Mouse (Mus musculus): ENCODE results near the gene Siah3. TPM values are rescaled to one million over a fixed set of nuclear protein-coding genes. Genes with fewer than 3 reads are reported as not detected.

Siah3 gene
- polyA plus RNA-seq, 1 experiment = not detected

DNA sequence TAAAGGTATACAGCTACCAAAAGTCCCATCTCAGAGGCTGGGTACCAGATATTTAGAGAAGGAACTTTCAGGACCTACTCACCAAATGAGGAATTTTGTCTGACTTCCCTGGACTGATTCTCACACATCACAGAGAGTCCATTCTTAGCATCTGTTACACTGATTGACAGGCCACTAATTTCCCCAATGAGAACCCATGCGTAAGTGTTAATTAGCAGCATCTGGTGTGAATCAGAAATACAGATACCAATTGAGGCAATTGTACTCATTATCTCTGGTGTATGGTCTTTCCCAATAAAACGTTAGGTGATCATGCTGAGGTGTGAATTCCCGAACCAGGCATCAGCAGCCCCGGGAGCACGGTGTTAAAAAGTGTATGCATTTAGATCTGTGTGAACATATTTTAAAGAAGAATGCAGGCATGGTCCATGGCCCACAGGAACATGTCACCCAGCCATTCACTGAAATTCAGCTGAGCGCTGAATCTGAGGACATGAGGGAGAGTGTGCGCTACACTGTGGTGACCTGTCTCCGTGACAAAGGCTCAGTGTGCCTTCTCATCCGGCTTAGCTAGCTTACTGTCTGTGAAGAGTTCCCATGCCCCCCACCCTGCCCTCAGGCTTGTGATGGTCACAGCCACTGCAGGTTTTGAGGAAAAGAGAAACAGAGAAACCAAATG, 61.3 kb downstream of the Siah3 start:
- H3K4me3 ChIP-seq (replicated peaks; ENCODE audit: control insufficient read depth, low read depth, low read length) = no peak overlapping the region
- TF ChIP-seq CTCF (IDR thresholded peaks at IDR 0.05; ENCODE audit: control insufficient read depth, insufficient read depth, low read length) (no peak), POLR2A (IDR thresholded peaks at IDR 0.05; ENCODE audit: borderline replicate concordance, control insufficient read depth, low read depth, low read length) (no peak)
- WGBS = 87% methylated on average over 9 of the region's 9 CpGs
- no peak overlapping the region for H3K27ac ChIP-seq (ENCODE audit: control insufficient read depth, insufficient read depth, low read depth, low read length, poor library complexity)
- H3K4me1 ChIP-seq (ENCODE audit: control insufficient read depth, insufficient read depth, low read length) = peaks cover 8% of the 10 kb centered on the region; the same call in 1 of the 2 replicates

DNA sequence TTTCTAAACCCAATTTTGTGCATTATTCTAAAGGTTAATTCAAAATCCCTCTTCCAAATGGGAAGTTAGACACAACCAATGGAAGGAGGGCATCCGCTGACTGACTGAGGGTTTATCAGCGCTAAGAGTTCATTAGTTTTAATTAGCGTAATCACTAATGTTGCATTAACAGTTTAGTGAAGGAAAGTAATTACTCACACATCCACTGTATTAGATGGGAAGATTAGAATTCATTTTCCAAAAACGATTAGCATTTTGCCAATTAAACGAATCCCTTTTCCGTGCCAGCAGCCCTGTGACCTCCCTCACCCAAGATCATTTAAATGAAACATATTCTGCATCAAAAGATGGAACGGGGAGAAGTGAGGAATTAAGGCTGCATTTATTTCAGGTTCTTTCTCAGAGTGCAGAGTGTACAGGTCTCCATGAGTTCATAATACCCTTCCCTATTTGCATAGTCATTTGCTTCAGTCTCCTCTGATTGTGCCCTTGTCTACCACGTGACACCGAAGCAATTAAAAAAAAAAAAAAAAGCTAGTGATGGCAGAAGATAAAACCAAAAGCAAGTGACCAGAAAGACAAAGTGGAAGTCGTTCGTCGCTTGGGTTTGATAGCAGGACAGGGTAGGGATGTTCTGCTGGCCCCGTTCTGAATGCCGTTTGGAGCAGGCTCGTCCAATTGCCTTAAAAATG, 62.6 kb downstream of the Siah3 start:
- Histone ChIP-seq H3K27ac (ENCODE audit: control insufficient read depth, insufficient read depth, low read depth, low read length, poor library complexity) (no peak overlapping the region), H3K4me3 (replicated peaks; ENCODE audit: control insufficient read depth, low read depth, low read length) (no peak overlapping the region), H3K4me1 (ENCODE audit: control insufficient read depth, insufficient read depth, low read length) (peaks cover 8% of the 10 kb centered on the region; the same call in 1 of the 2 replicates)
- no peak for TF ChIP-seq POLR2A (IDR thresholded peaks at IDR 0.05; ENCODE audit: borderline replicate concordance, control insufficient read depth, low read depth, low read length)
- TF ChIP-seq CTCF (IDR thresholded peaks at IDR 0.05; ENCODE audit: control insufficient read depth, insufficient read depth, low read length) = no peak
- WGBS = 70% methylated on average over 15 of the region's 15 CpGs

DNA sequence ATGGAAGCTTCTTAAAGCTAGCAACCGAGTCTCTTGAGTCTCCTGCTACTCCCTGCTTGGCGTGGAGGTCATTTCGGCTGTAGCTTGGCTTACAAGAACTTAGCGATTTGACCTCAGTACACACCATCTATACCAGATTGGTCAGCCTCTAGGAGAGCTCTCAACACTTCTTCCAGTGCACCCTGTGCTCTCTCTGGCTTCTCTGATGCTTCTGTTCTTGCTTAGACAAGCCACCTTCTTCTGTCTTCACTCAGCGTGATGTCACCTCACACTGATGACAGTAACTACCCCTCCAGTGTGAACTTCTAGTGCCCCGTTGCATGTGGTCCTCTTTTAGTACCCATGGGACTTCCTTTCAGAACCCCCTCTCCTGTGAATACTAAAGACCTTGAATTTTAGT, 63.1 kb downstream of the Siah3 start:
- Histone ChIP-seq H3K4me1 (ENCODE audit: control insufficient read depth, insufficient read depth, low read length) (peaks cover 8% of the 10 kb centered on the region; the same call in 1 of the 2 replicates), H3K27ac (ENCODE audit: control insufficient read depth, insufficient read depth, low read depth, low read length, poor library complexity) (no peak overlapping the region), H3K4me3 (replicated peaks; ENCODE audit: control insufficient read depth, low read depth, low read length) (no peak overlapping the region)
- 78% methylated on average over 6 of the region's 6 CpGs for WGBS
- TF ChIP-seq CTCF (IDR thresholded peaks at IDR 0.05; ENCODE audit: control insufficient read depth, insufficient read depth, low read length) = no peak
- no peak for TF ChIP-seq POLR2A (IDR thresholded peaks at IDR 0.05; ENCODE audit: borderline replicate concordance, control insufficient read depth, low read depth, low read length)

DNA sequence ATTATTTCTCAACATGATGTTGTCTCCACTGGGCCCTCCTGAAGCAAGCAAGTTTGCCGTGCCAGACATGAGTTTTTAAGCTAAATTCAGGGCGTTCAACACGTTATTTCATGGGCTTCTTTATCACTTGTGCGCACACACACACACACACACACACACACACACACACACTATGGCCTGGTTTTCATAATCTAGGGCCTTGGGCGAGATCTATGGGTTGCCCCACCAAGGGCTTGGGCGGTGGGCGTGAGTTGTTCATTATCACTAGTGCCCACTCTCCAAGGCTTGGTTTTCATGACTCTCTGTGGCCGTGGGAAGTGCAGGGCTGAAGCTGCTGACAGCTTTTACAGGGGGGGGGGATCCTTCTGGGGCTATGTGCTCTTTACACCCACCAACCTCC, 63.9 kb downstream of the Siah3 start:
- peaks cover 8% of the 10 kb centered on the region; the same call in 1 of the 2 replicates for H3K4me1 ChIP-seq (ENCODE audit: control insufficient read depth, insufficient read depth, low read length)
- H3K4me3 ChIP-seq (replicated peaks; ENCODE audit: control insufficient read depth, low read depth, low read length) = no peak overlapping the region
- 63% methylated on average over 8 of the region's 8 CpGs for WGBS
- H3K27ac ChIP-seq (ENCODE audit: control insufficient read depth, insufficient read depth, low read depth, low read length, poor library complexity) = no peak overlapping the region
- TF ChIP-seq CTCF (IDR thresholded peaks at IDR 0.05; ENCODE audit: control insufficient read depth, insufficient read depth, low read length) (no peak), POLR2A (IDR thresholded peaks at IDR 0.05; ENCODE audit: borderline replicate concordance, control insufficient read depth, low read depth, low read length) (no peak)

DNA sequence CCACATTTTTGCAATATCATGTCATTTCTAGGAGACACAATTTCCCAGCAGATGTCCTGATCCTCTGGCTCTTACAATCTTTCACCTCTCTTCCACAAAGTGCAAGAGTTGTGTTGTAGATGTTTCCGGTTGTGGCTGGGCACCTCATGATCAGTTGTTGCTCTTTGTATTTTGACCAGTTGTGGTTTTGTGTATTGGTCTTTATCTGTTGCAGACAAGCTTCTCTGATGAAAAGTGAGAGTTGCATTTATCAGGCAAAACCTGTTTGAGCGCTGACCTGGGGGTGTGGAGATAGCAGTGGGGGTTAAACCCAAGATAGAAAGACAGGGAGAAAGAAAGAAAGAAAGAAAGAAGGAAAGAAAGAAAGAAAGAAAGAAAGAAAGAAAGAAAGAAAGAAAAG, 68.9 kb downstream of the Siah3 start:
- Histone ChIP-seq H3K4me1 (ENCODE audit: control insufficient read depth, insufficient read depth, low read length) (no peaks in the 10 kb centered on the region), H3K27ac (ENCODE audit: control insufficient read depth, insufficient read depth, low read depth, low read length, poor library complexity) (no peak overlapping the region), H3K4me3 (replicated peaks; ENCODE audit: control insufficient read depth, low read depth, low read length) (no peak overlapping the region)
- 58% methylated on average over 2 of the region's 2 CpGs for WGBS
- TF ChIP-seq POLR2A (IDR thresholded peaks at IDR 0.05; ENCODE audit: borderline replicate concordance, control insufficient read depth, low read depth, low read length) = no peak
- no peak for TF ChIP-seq CTCF (IDR thresholded peaks at IDR 0.05; ENCODE audit: control insufficient read depth, insufficient read depth, low read length)

DNA sequence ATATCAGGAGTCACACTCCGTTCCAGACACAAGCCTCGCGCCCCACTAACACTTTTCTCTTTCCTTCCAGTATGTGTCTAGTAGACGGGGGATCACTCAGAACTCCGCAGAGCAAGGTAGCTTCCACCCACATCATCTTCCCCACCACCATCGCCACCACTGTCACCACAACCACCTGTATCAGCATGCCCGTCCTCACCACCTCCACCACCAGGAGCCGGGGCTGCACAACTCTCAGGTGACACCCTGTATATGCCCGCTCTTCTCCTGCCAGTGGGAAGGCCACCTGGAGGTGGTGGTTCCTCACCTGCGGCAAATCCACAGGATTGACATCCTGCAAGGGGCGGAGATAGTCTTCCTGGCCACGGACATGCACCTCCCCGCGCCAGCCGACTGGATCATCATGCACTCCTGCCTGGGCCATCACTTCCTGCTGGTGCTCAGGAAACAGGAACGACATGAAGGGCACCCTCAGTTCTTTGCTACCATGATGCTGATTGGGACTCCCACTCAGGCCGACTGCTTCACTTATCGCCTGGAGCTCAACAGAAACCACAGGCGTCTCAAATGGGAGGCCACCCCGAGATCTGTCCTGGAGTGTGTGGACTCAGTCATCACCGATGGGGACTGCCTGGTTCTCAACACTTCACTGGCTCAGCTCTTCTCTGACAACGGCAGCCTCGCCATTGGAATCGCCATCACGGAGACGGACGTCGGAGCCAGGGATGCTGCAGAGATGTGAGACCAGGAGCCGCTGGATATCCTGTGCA, 69.8 kb downstream of the Siah3 start:
- Histone ChIP-seq H3K27ac (ENCODE audit: control insufficient read depth, insufficient read depth, low read depth, low read length, poor library complexity) (no peak overlapping the region), H3K4me1 (ENCODE audit: control insufficient read depth, insufficient read depth, low read length) (no peaks in the 10 kb centered on the region), H3K4me3 (replicated peaks; ENCODE audit: control insufficient read depth, low read depth, low read length) (peak overlapping the region; percentile 10)
- no peak for TF ChIP-seq POLR2A (IDR thresholded peaks at IDR 0.05; ENCODE audit: borderline replicate concordance, control insufficient read depth, low read depth, low read length)
- no peak for TF ChIP-seq CTCF (IDR thresholded peaks at IDR 0.05; ENCODE audit: control insufficient read depth, insufficient read depth, low read length)
- 78% methylated on average over 29 of the region's 29 CpGs for WGBS

DNA sequence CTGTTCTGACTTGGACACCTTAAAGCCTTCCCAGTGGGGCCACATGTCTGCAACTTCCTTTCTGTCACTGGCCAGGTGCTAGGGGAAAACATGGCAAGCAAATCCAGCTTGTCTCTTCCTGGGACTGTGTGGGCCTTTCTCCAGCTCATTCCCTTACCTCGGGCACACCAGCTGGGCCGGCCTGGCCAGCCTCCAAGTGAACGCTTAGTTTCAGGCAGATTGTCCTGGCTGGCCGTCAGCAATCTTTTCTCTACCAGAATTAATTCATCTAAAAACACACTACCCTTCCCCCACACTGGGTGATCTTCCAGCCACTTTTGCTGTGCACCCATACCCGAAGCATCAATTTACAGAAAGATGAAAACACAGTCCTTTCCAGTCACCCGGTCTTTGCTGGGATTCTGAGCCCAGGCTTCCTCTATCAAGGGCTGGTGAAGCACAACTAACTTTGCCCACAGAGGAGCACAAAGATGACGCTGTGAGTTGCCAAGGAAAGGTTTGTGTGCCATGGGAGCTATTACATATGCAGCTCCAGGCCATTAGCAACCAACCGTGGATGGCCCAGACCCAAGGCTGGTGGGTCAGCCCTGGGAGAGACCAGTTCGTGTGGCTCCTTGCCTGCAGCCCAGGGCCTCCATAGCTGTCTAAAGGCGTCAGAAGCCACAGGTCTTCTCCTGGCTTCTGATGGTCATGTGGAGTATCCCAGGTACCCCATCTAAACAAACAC, 71.8 kb downstream of the Siah3 start:
- Histone ChIP-seq H3K4me1 (ENCODE audit: control insufficient read depth, insufficient read depth, low read length) (no peaks in the 10 kb centered on the region), H3K27ac (ENCODE audit: control insufficient read depth, insufficient read depth, low read depth, low read length, poor library complexity) (no peak overlapping the region), H3K4me3 (replicated peaks; ENCODE audit: control insufficient read depth, low read depth, low read length) (no peak overlapping the region)
- no peak for TF ChIP-seq CTCF (IDR thresholded peaks at IDR 0.05; ENCODE audit: control insufficient read depth, insufficient read depth, low read length)
- no peak for TF ChIP-seq POLR2A (IDR thresholded peaks at IDR 0.05; ENCODE audit: borderline replicate concordance, control insufficient read depth, low read depth, low read length)
- 69% methylated on average over 10 of the region's 10 CpGs for WGBS
